Mouse (Mus musculus) liver, adult 2 months (tissue): ENCODE results near the gene Rps15a. TPM values are rescaled to one million over a fixed set of nuclear protein-coding genes. Genes with fewer than 3 reads are reported as not detected.
A peak's percentile ranks its signal among the peaks of the same experiment; 100 is the strongest.

Source experiments
- DNase-seq: peaks from one replicate; pipeline ENCODE4 v3.0.0-alpha.2; 2011; ENCODE audit warnings: low read depth, low spot score; ENCODE audit errors: extremely low read depth
- H3K27ac ChIP-seq: fragments of 200-500 bp; replicated peaks from 2 replicates; pipeline ENCODE4 v1.5.1; 2012; ENCODE audit warnings: low read depth, mild to moderate bottlenecking, control low read depth, inconsistent platforms, low read length; ENCODE audit not compliant: insufficient read depth
- H3K27me3 ChIP-seq: fragments of 200-500 bp; 2 replicates; pipeline ENCODE4 v1.6.1; 2012; ENCODE audit warnings: mild to moderate bottlenecking, moderate library complexity, low read length, inconsistent platforms; ENCODE audit not compliant: control insufficient read depth, insufficient read depth
- H3K36me3 ChIP-seq: fragments of 200-500 bp; 2 replicates; pipeline ENCODE4 v1.6.1; 2012; ENCODE audit warnings: low read length, inconsistent platforms; ENCODE audit not compliant: control insufficient read depth, insufficient read depth
- H3K4me1 ChIP-seq: fragments of 200-500 bp; 2 replicates; pipeline ENCODE4 v1.6.1; 2011; ENCODE audit warnings: low read length; ENCODE audit not compliant: control insufficient read depth, insufficient read depth
- H3K4me3 ChIP-seq: fragments of 200-500 bp; 2 replicates; pipeline ENCODE4 v1.5.1; 2011; ENCODE audit warnings: low read depth, mild to moderate bottlenecking, control low read depth, low read length, moderate library complexity; ENCODE audit not compliant: insufficient read depth
- H3K79me2 ChIP-seq: fragments of 200-500 bp; 2 replicates; pipeline ENCODE4 v1.6.1; 2012; ENCODE audit warnings: inconsistent platforms, mild to moderate bottlenecking, low read length, moderate library complexity; ENCODE audit not compliant: control insufficient read depth, insufficient read depth
- H3K9ac ChIP-seq: fragments of 200-500 bp; 2 replicates; pipeline ENCODE4 v1.6.1; 2012; ENCODE audit warnings: low read depth, mild to moderate bottlenecking, control low read depth, inconsistent platforms, low read length
- CTCF ChIP-seq: fragments of 200-500 bp; IDR thresholded peaks from 2 replicates; pipeline ENCODE4 v1.5.1; 2011; ENCODE audit warnings: low read depth, low read length, control low read depth
- POLR2A ChIP-seq: fragments of 200-500 bp; IDR thresholded peaks from 2 replicates; pipeline ENCODE4 v1.6.1; 2011; ENCODE audit warnings: low read length, control low read depth; ENCODE audit not compliant: insufficient read depth; ENCODE audit errors: extremely low read depth
- WGBS: fragments of 180-500 bp; shearing (Covaris S2); methylation state at CpG from one replicate; pipeline ENCODE4 v1.1.7; 2018; 5-methylcytosine and 5-hydroxymethylcytosine counted together
- polyA plus RNA-seq: library from polyadenylated mRNA; depleted of rRNA; stranded (reverse); fragments of >200 nt; gene quantifications from 2 replicates; pipeline ENCODE4 v1.2.3, GENCODE M21; 2012
- total RNA-seq: library from RNA; depleted of rRNA; stranded (reverse); fragments of >200 nt; gene quantifications from 2 replicates; pipeline ENCODE4 v1.2.3, GENCODE M21; 2014

The Rps15a gene
- total and polyA plus RNA-seq, 2 experiments, result 154 to 651 TPM

- H3K27ac ChIP-seq, result no peak overlapping the region
- H3K36me3 ChIP-seq, result peaks cover 50% of the 10 kb centered on the region
- TF ChIP-seq CTCF, result no peak
- no peak for TF ChIP-seq POLR2A
- no peaks in the 10 kb centered on the region for H3K27me3 ChIP-seq
- no peak for DNase-seq
- H3K4me1 ChIP-seq, result peaks cover 5% of the 10 kb centered on the region
- H3K4me3 ChIP-seq, result no peak overlapping the region
- H3K9ac ChIP-seq, result no peak overlapping the region
- H3K79me2 ChIP-seq, result peaks cover 11% of the 10 kb centered on the region
- 44% methylated on average over 2 of the region's 2 CpGs for WGBS
These were observed 3.2 kb upstream of the Rps15a start for GRCm38 (mm10) chr7:118119142-118119541.

DNA sequence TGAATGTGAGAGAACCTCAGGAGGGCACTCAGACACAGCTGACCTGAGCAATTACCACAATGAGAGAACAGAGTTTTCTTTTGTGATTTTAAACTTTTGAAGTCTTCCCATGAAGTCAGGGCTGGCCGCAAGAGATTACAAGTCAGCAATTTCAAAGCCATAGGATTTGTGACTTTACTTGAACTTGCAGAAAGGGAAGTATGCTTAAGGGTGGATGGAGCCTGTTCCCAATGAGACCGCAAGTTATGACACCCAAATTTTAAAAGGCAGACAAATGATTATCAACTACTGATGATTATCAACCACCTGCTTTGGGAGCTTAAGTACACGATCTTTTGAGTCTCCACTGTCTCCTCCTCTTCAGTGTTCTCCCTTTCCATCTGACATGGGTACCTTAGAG is 2.4 kb upstream of the Rps15a start:
- DNase-seq, result no peak
- Histone ChIP-seq H3K4me3 (no peak overlapping the region), H3K79me2 (peaks cover 10% of the 10 kb centered on the region), H3K27me3 (no peaks in the 10 kb centered on the region), H3K4me1 (peaks cover 6% of the 10 kb centered on the region), H3K9ac (no peak overlapping the region), H3K36me3 (peaks cover 54% of the 10 kb centered on the region), H3K27ac (no peak overlapping the region)
- 79% methylated on average over 3 of the region's 3 CpGs for WGBS
- TF ChIP-seq CTCF (no peak), POLR2A (no peak)

DNA sequence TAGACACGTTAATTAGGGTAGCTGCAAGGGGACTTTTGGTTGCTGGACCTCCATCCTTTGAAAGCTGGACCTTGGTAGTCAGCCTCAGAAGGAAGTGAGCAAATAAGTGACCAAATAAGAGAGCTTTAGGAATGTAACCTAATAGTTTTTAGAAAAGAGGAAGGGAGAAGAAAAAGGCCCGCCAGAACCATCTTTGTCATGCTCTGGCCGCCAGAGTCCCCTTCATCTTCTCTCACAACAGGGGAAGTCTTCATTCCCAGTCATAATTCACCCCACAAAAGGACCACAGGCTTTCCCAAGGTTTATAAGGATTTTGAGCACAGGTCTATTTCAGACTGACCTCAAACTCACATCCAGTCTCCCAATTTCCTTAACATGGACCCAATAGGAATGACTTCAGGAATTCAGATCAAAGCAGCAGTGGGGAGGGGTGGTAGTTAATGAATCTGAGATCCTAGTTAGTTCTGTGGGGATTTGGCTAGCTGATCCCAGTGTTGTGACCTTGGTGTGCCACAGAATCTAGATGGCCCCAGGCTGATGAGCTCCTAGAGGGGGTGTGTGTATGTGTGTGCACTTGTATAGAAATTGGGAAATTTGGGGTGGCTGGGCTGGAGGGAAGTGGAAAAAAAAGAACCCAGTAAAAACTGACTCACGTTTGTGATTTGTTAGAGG is 1.7 kb upstream of the Rps15a start:
- Histone ChIP-seq H3K27ac (no peak overlapping the region), H3K36me3 (peaks cover 57% of the 10 kb centered on the region), H3K27me3 (no peaks in the 10 kb centered on the region), H3K4me1 (peaks cover 10% of the 10 kb centered on the region), H3K79me2 (peaks cover 10% of the 10 kb centered on the region), H3K4me3 (no peak overlapping the region), H3K9ac (no peak overlapping the region)
- WGBS, result 62% methylated on average over 4 of the region's 4 CpGs
- DNase-seq, result no peak
- TF ChIP-seq CTCF (no peak), POLR2A (no peak)

GRCm38 (mm10) chr7:118116787-118117538 is 975 bp upstream of the Rps15a start:
- Histone ChIP-seq H3K9ac (no peak overlapping the region), H3K79me2 (peaks cover 10% of the 10 kb centered on the region), H3K36me3 (peaks cover 58% of the 10 kb centered on the region), H3K27me3 (no peaks in the 10 kb centered on the region), H3K27ac (no peak overlapping the region), H3K4me3 (no peak overlapping the region), H3K4me1 (peaks cover 14% of the 10 kb centered on the region)
- no peak for DNase-seq
- 15% methylated on average over 8 of the region's 8 CpGs for WGBS
- TF ChIP-seq CTCF (no peak), POLR2A (no peak)

- Histone ChIP-seq H3K79me2 (peaks cover 10% of the 10 kb centered on the region), H3K4me3 (peak overlapping the region; percentile 69), H3K4me1 (peaks cover 16% of the 10 kb centered on the region), H3K9ac (peak overlapping the region; percentile 82), H3K27ac (peak overlapping the region; percentile 50), H3K36me3 (peaks cover 61% of the 10 kb centered on the region), H3K27me3 (no peaks in the 10 kb centered on the region)
- WGBS, result under 1% methylated on average over 20 of the region's 20 CpGs
- TF ChIP-seq CTCF (no peak), POLR2A (no peak)
- no peak for DNase-seq
These were observed 483 bp downstream of the Rps15a start for GRCm38 (mm10) chr7:118115533-118115876.

- Histone ChIP-seq H3K27ac (no peak overlapping the region), H3K36me3 (peaks cover 62% of the 10 kb centered on the region), H3K27me3 (no peaks in the 10 kb centered on the region), H3K79me2 (peaks cover 10% of the 10 kb centered on the region), H3K4me1 (peaks cover 16% of the 10 kb centered on the region), H3K9ac (no peak overlapping the region), H3K4me3 (no peak overlapping the region)
- DNase-seq, result no peak
- TF ChIP-seq CTCF, result no peak
- no peak for TF ChIP-seq POLR2A
- WGBS, result 70% methylated on average over 5 of the region's 5 CpGs
These were observed 2.3 kb downstream of the Rps15a start for GRCm38 (mm10) chr7:118113541-118114297.
